Mouse (Mus musculus): ENCODE measurements around the gene Rbms3.

The Rbms3 gene

DNA sequence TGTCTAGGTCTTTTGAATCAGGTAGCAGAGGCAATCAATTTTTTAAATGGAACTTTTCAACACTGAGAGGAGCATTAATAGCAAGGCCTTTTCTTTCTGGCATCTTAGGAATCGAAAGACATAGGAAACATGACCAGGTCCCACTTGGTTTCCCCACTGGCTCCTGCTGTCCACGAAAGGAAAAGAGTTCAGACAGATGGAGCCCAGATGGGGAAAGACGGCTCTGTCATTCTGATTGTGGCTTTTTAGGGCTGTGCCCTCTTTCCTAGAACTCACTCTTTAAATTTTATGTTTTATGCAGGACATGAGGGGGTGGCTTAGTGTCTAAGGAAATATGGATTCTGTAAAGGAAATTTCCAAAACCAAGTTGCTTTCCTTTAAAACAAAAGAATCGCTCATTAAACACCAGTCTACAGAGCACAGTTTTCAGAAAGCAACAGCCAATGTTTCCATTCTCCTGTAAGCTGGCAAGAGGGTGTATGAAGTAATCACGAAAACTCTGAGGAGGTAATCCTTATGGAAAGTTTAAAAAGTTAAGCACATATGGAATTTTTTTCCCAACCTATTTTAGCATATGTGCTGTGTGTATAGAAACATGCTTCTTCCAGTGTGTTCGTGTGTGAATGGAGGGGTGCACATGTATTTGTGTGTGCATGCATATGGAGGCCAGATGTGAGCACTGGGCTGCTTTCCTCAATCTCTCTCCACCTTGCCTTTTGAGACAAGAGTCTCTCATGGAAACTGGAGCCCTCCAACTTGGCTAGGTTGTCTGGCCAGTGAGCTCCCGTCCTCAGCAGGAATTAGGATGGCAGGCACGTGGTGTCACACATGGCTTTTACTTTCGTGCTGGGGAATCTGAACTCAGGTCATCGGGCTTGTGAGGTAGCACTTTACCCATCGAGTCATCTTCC is 843.3 kb downstream of the Rbms3 start:
- DNase-seq (ENCODE audit: low read depth in 1 of 2, low spot score in 2 of 2) = no peak

DNA sequence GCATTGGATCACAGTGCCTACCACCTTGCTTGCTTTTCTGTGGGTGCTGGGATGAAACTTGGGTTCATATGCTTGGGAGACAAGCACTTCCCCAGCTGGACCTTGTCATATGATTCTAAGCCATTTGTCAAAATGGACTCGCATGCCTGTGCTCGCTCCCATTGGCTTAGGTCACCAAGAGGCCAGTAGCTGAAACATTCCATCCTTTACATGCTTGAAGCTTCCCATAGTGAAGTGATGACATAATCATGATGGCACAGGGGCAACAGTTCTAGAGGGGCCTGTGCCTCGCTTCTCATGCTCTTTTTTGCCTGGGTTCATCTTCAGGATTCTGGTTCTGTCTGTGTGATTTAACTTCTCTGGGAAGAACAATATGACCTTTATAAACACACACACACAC is 857.9 kb downstream of the Rbms3 start:
- no peak for DNase-seq (ENCODE audit: low read depth in 1 of 2, low spot score in 2 of 2)

DNA sequence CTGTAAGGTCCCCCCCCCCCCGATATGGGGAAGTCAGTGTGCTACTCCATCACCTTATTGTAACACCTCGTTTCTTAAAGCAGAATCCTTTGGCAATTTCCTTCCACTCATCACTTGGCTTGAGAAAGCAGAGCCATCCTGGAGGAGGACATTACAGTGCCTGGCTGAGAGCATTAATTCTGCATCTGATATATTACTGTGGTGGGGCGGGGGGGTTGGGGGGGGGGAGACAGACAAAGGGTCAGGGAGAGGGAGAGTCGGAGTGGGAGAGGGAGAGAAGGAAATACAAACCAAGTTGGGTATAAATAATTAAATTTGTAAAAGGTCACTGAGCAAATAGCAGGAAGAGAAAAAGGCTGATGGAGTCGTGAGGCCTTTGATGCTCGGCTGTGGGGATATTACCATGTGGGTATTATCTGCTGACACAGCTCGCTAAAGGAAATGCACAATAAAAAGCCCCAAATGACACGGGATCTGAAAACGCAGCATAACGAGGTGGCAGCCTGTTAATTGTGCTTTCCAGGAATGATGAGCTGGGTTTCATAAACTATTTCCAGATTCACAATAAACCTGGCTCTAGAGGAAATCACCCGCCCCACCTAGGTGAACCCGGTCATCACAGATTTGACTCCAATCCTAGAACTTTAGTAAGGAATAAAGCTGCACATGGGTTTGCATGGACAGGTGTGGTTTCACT is 860.2 kb downstream of the Rbms3 start:
- DNase-seq (ENCODE audit: low read depth in 1 of 2, low spot score in 2 of 2) = no peak

DNA sequence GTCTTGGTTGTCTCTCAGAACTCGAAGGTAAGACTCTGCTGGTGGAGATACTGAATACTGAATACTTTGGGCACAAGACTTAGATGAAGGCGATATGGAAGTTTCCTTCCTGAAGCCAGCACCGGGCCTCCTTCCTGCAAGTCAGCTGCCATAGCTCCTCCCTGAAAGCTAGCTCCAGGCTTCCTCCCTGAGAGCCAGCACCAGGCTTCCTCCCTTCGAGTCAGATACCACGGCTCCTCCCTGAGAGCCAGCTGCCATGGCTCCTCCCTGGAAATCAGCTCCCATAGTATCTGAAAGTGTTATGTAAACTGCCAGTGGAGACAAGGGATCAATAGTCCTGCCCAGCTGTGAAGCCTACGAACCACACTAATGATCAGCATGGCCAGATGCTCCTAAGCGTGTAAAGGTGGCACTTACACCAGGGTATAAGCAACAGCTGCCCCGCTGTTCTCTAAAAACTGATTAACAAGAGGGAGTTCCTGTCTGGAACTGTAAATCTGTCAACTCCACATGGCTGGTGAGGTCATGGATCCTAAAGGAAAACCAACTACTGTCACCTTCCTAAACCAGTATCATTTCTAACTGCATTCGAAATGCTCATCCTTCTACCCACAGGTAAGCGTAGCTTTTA is 867.2 kb downstream of the Rbms3 start:
- no peak for DNase-seq (ENCODE audit: low read depth in 1 of 2, low spot score in 2 of 2)

DNA sequence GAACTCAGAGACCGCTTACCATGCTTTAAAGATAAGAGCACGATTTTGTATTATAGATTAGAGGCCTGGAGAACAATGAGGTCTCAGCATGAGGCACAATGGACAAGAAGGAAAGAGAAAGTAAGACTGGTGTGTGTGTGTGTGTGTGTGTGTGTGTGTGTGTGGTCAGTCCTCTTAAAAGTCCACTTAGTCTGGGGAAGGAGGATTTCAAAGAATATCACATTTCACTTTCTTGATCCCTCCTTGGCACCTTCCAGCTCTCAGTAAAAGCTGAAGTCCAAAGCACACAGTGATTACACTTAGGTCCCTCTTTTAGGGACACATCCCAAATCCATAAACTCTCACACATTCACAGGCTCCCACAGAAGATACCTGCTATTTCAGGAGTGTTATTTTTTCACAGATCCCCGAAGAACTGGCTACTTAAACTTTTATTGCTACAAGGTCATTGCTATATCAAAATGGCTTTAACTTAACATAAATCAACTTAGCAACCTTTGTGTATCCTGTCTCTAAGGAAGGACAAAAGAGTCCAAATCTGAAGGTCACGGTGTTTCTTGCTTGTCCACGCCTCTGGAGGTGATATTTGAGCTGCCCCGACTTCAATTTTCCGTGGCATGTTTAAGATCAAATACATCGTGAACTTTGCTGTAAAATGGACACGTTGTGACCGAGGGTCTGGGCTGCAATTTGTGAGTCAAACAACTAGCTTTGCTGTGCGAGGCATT is 880.7 kb downstream of the Rbms3 start:
- DNase-seq (ENCODE audit: low read depth in 1 of 2, low spot score in 2 of 2) = no peak

DNA sequence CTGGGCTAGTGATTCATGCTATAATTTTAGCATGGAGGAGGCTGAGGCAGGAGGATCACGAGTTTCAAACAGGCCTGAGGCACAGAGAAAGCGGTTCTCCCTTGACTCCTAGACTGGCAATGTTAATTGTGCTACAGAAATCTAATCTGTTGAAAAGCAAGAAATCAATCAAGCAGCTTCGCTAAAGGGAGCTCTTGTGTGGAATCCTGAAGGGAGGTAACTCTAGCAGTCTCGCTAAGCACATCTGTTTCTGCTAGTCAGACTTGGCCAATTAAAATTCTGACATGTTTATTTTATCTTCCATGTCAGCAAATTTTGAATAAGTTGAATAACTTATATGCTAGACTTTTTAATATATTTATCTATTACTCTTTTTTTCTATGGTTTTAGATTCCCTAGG is 881.4 kb downstream of the Rbms3 start:
- no peak for DNase-seq (ENCODE audit: low read depth in 1 of 2, low spot score in 2 of 2)

DNA sequence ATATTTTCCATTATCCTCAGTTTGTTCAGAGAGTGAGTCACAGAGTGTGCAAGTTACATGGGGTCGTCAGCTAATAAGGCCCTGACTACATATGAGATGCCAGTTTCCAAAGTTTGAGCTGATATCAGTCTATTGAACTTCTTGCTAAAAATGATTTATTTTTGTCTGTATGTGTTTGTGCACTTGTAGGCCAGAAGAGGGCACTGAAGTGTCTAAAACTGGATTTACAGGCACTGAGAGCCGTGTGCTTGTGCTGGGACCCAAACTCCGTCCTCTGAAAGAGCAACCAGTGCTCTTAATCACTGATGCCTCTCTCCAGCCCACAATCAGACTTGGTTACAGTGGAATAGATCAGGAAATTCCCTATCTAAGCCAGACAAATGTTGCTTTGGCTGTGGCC is 882.8 kb downstream of the Rbms3 start:
- no peak for DNase-seq (ENCODE audit: low read depth in 1 of 2, low spot score in 2 of 2)

DNA sequence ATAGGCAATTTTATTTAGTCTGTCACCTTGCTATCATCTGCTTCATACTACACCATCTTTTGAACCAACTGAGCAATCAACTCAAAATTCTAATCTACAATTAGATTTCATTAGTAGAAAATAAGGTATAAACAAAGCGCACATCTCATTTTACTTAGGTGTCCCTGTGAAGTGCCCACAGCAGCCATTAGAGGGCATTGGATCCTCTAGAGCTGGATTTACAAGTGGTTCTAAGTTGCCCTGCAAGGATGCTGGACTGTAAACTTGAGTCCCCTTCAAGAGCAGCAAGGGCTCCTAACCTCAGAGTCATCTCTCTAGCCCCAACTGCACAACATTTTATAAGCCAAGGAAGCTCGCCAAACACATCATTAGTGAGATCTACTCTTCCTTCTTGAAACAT is 891.9 kb downstream of the Rbms3 start:
- DNase-seq (ENCODE audit: low read depth in 1 of 2, low spot score in 2 of 2) = no peak

DNA sequence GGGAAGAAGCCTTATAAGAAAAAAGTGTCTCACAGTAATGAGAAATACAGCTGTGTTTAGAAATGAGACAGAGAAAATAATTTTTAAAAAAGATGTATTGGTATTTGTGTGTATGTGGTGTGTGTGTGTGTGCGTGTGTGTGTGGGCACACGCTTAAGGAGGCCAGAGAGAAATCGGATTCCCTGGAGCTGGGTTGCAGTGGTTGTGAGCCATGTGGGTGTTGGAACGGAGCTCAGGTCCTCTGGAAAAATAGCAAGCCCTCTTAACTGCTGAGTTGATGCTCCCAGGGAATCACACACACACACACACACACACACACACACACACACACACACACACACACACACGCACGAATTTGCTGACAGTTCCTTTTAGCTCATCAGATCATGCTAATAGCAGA is 900.5 kb downstream of the Rbms3 start:
- no peak for DNase-seq (ENCODE audit: low read depth in 1 of 2, low spot score in 2 of 2)

DNA sequence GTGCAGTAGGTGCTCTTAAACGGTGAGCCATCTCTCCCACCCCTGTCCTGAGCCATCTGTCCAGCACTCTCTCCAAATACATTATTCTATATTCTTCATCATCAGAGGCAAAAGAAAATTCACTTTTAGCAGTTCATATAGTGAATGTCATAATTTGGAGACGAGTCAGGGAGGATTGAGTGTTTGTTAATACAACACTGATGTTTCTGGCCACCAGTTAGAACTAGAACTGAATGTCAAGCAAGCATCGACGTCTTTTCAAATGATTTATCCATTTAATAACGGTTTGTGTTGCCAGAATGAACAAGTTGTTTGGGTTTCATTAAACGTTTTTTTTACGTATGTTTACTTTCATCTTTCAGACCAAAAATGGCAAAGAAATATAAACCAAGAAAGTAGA is 901.1 kb downstream of the Rbms3 start:
- DNase-seq (ENCODE audit: low read depth in 1 of 2, low spot score in 2 of 2) = no peak

DNA sequence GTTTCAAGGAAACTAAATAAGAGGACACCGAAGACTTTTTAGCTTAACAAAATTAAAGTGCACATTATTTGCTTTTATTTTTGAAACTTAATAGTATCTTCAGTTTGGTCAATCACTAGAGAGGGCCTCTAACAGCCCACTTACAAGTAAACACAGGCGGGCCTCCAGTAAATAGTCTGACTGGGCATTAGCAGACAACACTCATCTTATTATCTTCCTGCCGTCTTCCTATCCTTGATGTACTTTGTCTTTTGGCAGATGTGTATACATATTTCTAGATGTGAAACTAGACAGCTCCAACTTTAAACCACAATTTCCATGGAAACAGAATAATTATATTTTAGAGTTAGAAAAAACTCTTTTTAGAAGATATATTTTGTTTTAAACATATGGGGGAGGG is 901.6 kb downstream of the Rbms3 start:
- DNase-seq (ENCODE audit: low read depth in 1 of 2, low spot score in 2 of 2) = no peak

DNA sequence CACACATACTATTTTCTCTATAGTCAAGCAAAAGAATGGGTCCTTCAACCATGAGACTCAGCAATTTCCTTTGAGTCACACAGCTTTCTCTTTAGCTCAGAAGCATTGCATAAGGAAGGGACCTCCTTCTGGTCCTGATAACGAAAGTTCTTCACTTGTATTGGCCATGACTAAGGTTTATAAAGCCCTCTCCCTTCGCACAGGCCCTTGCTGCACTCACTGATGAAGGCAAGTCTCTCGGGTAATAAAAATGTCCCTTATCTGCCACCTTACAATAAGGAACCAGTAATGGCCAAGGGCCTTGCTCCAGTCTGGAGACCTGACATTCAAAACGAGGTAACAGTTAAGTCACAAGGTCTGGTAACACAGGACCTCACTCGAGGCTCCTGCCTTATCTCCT is 905.1 kb downstream of the Rbms3 start:
- no peak for DNase-seq (ENCODE audit: low read depth in 1 of 2, low spot score in 2 of 2)

DNA sequence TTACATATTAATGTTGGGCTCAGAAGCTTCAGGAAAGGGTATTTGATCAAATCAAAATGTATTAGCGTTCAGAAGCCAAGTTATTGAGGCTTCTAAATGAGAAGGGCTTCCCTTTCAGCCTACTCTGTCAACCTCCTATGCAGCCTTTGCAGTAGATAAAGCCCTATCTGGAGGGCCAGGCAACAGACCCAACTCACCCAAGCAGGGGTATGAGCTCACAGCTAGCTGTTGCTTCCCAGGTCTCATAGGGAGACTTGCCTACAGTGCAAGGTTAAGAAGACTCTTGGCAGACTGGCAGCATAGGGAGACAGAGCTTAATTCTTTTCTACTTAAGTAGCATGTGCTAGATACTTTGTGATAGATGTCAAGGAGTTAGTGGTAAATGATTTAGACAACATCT is 926.6 kb downstream of the Rbms3 start:
- no peak for DNase-seq (ENCODE audit: low read depth in 1 of 2, low spot score in 2 of 2)

DNA sequence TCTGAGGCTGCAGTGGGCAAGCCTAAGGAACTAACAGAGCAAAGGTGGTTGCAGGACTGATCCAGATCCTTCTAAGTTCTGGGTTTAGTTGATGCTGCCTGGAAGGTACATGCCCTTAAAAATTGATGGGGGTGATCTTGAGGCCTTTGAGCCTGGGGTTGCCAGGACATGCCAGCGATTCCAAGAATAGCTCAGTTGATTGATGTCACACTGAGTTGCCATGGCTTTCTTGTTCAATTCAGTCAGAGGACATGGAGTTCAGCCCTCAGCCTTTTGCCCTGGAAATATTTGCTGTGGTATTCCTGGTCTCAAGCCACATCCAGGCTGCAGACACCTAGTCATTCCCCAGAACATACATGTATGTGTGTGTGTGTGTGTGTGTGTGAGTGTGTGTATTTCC is 927.1 kb downstream of the Rbms3 start:
- no peak for DNase-seq (ENCODE audit: low read depth in 1 of 2, low spot score in 2 of 2)

DNA sequence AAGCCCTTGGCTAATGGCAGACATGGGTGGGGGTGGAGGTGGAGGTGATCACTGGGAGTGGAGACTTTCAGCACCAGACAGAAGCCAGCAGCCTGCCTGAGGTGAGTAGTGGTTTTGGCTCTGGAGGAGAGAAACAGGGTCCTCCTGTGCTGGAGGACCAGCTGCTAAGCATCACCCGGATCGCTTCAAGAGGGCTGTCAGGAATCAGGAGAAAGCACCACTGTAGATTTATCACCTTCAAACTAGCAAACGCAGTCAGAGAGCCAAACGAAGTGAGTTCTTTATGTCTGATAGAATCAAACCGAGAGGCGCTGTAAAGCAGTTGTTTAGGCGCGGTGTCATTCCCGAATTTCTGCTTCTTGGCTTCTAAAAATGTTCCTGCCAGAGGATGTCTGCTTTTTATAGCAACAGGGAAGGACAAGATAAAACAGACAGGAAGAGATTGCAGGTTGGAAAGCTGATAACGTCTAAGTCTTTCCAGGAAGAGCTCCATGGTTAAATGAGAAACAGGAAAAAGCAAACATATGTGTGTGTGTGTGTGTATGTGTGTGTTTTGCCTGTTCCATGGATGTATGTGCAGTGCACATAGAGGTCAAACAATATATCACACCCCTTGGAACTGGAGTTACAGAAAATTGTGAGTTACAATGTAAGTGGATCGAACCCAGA is 928.1 kb downstream of the Rbms3 start:
- DNase-seq (ENCODE audit: low read depth in 1 of 2, low spot score in 2 of 2) = no peak

DNA sequence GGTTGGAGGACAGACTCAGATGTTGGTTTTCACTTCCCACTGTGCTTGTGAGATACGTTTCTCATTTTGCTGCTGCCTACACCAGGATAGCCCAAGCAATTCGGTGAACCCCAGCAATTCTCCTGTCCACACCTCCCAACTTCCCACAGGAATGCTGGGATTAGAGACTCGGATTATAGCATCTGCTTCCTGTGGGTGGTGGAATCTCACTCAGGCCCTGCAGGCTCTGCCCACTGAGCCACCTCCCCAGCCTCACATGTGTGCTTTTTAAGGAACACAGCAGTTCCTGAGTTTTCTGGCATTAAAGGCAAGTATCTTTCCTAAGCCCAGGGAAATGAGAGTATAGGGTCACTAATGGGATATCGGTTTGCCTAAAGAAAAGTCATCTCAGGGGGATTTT is 941.1 kb downstream of the Rbms3 start:
- no peak for DNase-seq (ENCODE audit: low read depth in 1 of 2, low spot score in 2 of 2)

DNA sequence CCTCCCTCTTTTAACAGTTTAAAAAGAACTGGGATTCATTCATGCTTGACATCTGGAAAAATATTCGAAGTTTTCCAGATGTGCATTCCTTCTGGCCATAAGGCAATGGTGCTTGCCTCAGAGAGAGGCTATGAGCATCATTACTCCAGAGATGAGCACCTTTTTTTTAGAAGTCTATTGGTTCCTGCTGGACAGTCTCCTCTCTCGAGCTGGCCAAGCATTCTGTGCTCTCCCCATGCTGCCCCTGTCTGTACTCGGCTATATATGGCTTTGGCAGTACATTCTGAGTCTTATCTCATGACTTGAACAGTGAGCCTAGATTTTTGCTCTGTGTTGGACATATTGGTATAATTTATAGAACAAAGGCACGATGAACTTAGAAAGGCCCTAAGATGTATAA is 952.6 kb downstream of the Rbms3 start:
- DNase-seq (ENCODE audit: low read depth in 1 of 2, low spot score in 2 of 2) = no peak

DNA sequence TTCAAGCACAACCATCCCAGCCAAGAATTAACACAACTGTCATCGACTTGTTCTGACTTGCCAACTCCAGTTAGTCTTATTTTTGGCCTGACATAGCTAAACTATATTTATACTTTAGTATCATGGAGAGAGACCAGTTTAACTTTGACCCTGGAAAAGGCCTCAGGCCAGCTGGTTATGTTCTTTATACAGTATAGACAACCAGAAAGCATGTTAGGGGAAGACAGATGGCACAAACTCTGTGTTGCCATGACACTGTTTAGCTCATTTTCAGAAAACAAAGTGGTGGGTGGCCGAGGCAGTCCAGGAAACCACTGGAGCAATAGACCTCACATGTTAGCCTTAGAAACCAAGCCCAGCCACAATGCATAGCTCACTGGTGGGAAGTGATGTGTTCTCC is 953.3 kb downstream of the Rbms3 start:
- DNase-seq (ENCODE audit: low read depth in 1 of 2, low spot score in 2 of 2) = no peak

DNA sequence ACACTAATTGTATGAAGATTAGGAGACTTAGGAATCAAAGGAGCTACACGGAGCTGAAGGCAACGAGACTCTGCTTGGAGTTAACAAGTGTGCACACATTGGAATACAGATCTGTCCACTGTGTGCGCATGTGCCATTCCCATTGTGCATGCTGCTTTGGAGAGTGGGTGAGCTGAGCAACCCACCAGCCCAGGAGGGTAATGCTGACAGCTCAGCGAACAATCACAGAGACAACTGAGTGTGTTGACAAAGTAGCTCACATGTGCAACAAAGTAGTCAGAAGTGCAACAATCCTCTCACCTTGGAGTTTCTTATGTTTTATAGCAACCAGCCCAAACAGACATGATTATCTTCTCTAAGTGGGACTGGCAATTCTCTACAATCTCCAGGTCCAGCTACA is 955.5 kb downstream of the Rbms3 start:
- DNase-seq (ENCODE audit: low read depth in 1 of 2, low spot score in 2 of 2) = no peak

DNA sequence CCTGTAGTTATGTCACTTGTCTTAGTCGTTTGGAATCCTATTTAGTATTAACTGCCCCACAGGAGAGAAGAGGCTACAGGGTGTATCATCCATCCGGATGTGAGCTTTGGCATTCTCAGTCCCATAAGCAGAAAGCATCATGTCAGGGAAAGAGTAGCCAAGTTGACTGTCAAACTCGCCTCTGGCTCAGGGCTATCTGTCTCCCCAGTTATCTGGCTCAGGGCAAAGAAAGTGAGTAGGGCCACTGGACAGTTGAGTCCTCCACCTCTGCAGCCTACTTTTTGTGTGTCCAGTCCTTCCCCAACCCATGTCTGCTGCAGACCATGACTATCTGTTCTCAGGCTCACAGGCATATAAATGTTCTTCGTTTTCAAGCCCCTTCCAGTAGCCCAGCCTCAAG is 968.7 kb downstream of the Rbms3 start:
- DNase-seq (ENCODE audit: low read depth in 1 of 2, low spot score in 2 of 2) = no peak

DNA sequence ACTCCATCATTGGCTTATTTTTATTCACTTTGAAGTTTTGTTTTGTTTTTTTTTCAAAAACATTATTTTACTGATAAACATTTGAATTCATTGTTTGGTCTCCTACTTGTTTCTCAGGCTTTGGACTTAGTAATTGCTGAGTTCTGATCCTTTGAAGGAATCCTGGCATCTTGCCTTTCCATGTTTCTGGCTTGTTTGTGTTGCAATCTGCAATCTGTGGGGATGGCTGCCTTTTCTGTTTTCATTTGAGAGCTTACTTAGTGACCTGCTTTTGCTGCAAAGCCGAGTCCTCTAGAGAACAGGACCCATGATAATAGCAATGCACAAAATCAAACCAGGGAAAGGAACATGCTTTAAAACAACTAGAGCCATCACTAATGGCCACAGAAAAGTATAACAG is 969.8 kb downstream of the Rbms3 start:
- no peak for DNase-seq (ENCODE audit: low read depth in 1 of 2, low spot score in 2 of 2)

All from monocyte, adult 2 months (primary cell).